Mouse (Mus musculus): Measurements from ENCODE around the gene Kansl1. TPM values are rescaled to one million over a fixed set of nuclear protein-coding genes. Genes with fewer than 3 reads are reported as not detected.

The Kansl1 gene
- polyA plus RNA-seq, 1 experiment from 2014 or later, result 29.9 TPM

- H3K9ac ChIP-seq (ENCODE audit: low read depth, low read length), result no peak overlapping the region
- no peak overlapping the region for H3K27ac ChIP-seq (ENCODE audit: low read depth, low read length)
- H3K4me2 ChIP-seq (replicated peaks; ENCODE audit: low read depth, low read length), result no peak overlapping the region
- H3K4me3 ChIP-seq (ENCODE audit: low read length), result no peak overlapping the region
- no peaks in the 10 kb centered on the region for H3K36me3 ChIP-seq (ENCODE audit: control insufficient read depth, insufficient read depth, low read length)
- H3K27me3 ChIP-seq (ENCODE audit: control insufficient read depth, insufficient read depth, low read length), result no peaks in the 10 kb centered on the region
- H3K9me3 ChIP-seq (ENCODE audit: control insufficient read depth, low read length), result no peaks in the 10 kb centered on the region
- no peak for ATAC-seq (ENCODE audit: low FRiP score, low TSS enrichment)
- no peaks in the 10 kb centered on the region for H3K4me1 ChIP-seq (ENCODE audit: control insufficient read depth, insufficient read depth, low read length)
Observed at GRCm38 (mm10) chr11:104432251-104432650, 36.4 kb downstream of the Kansl1 start.

- Histone ChIP-seq H3K4me2 (replicated peaks; ENCODE audit: low read depth, low read length) (no peak overlapping the region), H3K4me1 (ENCODE audit: control insufficient read depth, insufficient read depth, low read length) (no peaks in the 10 kb centered on the region), H3K9me3 (ENCODE audit: control insufficient read depth, low read length) (no peaks in the 10 kb centered on the region), H3K9ac (ENCODE audit: low read depth, low read length) (no peak overlapping the region), H3K36me3 (ENCODE audit: control insufficient read depth, insufficient read depth, low read length) (no peaks in the 10 kb centered on the region), H3K27me3 (ENCODE audit: control insufficient read depth, insufficient read depth, low read length) (no peaks in the 10 kb centered on the region), H3K4me3 (ENCODE audit: low read length) (no peak overlapping the region), H3K27ac (ENCODE audit: low read depth, low read length) (no peak overlapping the region)
- ATAC-seq (ENCODE audit: low FRiP score, low TSS enrichment), result no peak
- 98% methylated on average over 1 of the region's 1 CpGs for WGBS
Observed at GRCm38 (mm10) chr11:104431807-104432206, 36.9 kb downstream of the Kansl1 start.

- no peak for ATAC-seq (ENCODE audit: low FRiP score, low TSS enrichment)
- Histone ChIP-seq H3K9ac (ENCODE audit: low read depth, low read length) (no peak overlapping the region), H3K9me3 (ENCODE audit: control insufficient read depth, low read length) (no peaks in the 10 kb centered on the region), H3K36me3 (ENCODE audit: control insufficient read depth, insufficient read depth, low read length) (peaks cover 32% of the 10 kb centered on the region), H3K4me2 (replicated peaks; ENCODE audit: low read depth, low read length) (no peak overlapping the region), H3K27me3 (ENCODE audit: control insufficient read depth, insufficient read depth, low read length) (no peaks in the 10 kb centered on the region), H3K4me3 (ENCODE audit: low read length) (no peak overlapping the region), H3K27ac (ENCODE audit: low read depth, low read length) (no peak overlapping the region), H3K4me1 (ENCODE audit: control insufficient read depth, insufficient read depth, low read length) (no peaks in the 10 kb centered on the region)
- WGBS, result 87% methylated on average over 16 of the region's 16 CpGs
Observed at GRCm38 (mm10) chr11:104424727-104425416, 43.8 kb downstream of the Kansl1 start.

- no peak overlapping the region for H3K4me3 ChIP-seq (ENCODE audit: low read length)
- no peak overlapping the region for H3K4me2 ChIP-seq (replicated peaks; ENCODE audit: low read depth, low read length)
- H3K36me3 ChIP-seq (ENCODE audit: control insufficient read depth, insufficient read depth, low read length), result peaks cover 6% of the 10 kb centered on the region; the same call in 1 of the 2 replicates
- no peaks in the 10 kb centered on the region for H3K9me3 ChIP-seq (ENCODE audit: control insufficient read depth, low read length)
- no peaks in the 10 kb centered on the region for H3K4me1 ChIP-seq (ENCODE audit: control insufficient read depth, insufficient read depth, low read length)
- H3K27ac ChIP-seq (ENCODE audit: low read depth, low read length), result no peak overlapping the region
- ATAC-seq (ENCODE audit: low FRiP score, low TSS enrichment), result no peak
- no peaks in the 10 kb centered on the region for H3K27me3 ChIP-seq (ENCODE audit: control insufficient read depth, insufficient read depth, low read length)
- no peak overlapping the region for H3K9ac ChIP-seq (ENCODE audit: low read depth, low read length)
Observed at GRCm38 (mm10) chr11:104412254-104412653, 56.4 kb downstream of the Kansl1 start.

- no peaks in the 10 kb centered on the region for H3K9me3 ChIP-seq (ENCODE audit: control insufficient read depth, low read length)
- H3K27me3 ChIP-seq (ENCODE audit: control insufficient read depth, insufficient read depth, low read length), result no peaks in the 10 kb centered on the region
- 74% methylated on average over 2 of the region's 2 CpGs for WGBS
- no peak for ATAC-seq (ENCODE audit: low FRiP score, low TSS enrichment)
- no peaks in the 10 kb centered on the region for H3K4me1 ChIP-seq (ENCODE audit: control insufficient read depth, insufficient read depth, low read length)
- H3K4me2 ChIP-seq (replicated peaks; ENCODE audit: low read depth, low read length), result no peak overlapping the region
- peaks cover 6% of the 10 kb centered on the region; the same call in 1 of the 2 replicates for H3K36me3 ChIP-seq (ENCODE audit: control insufficient read depth, insufficient read depth, low read length)
- H3K9ac ChIP-seq (ENCODE audit: low read depth, low read length), result no peak overlapping the region
- H3K27ac ChIP-seq (ENCODE audit: low read depth, low read length), result no peak overlapping the region
- no peak overlapping the region for H3K4me3 ChIP-seq (ENCODE audit: low read length)
Observed at GRCm38 (mm10) chr11:104407391-104407790, 61.3 kb downstream of the Kansl1 start.

- no peak overlapping the region for H3K27ac ChIP-seq (ENCODE audit: low read depth, low read length)
- no peak overlapping the region for H3K9ac ChIP-seq (ENCODE audit: low read depth, low read length)
- H3K4me3 ChIP-seq (ENCODE audit: low read length), result no peak overlapping the region
- H3K9me3 ChIP-seq (ENCODE audit: control insufficient read depth, low read length), result no peaks in the 10 kb centered on the region
- no peaks in the 10 kb centered on the region for H3K4me1 ChIP-seq (ENCODE audit: control insufficient read depth, insufficient read depth, low read length)
- 89% methylated on average over 5 of the region's 5 CpGs for WGBS
- H3K4me2 ChIP-seq (replicated peaks; ENCODE audit: low read depth, low read length), result no peak overlapping the region
- no peaks in the 10 kb centered on the region for H3K27me3 ChIP-seq (ENCODE audit: control insufficient read depth, insufficient read depth, low read length)
- H3K36me3 ChIP-seq (ENCODE audit: control insufficient read depth, insufficient read depth, low read length), result peaks cover 10% of the 10 kb centered on the region; the same call in 1 of the 2 replicates
- ATAC-seq (ENCODE audit: low FRiP score, low TSS enrichment), result no peak
Observed at GRCm38 (mm10) chr11:104400961-104401360, 67.7 kb downstream of the Kansl1 start.

- WGBS, result 82% methylated on average over 4 of the region's 4 CpGs
- Histone ChIP-seq H3K4me1 (ENCODE audit: control insufficient read depth, insufficient read depth, low read length) (no peaks in the 10 kb centered on the region), H3K4me3 (ENCODE audit: low read length) (no peak overlapping the region), H3K9me3 (ENCODE audit: control insufficient read depth, low read length) (no peaks in the 10 kb centered on the region), H3K36me3 (ENCODE audit: control insufficient read depth, insufficient read depth, low read length) (peaks cover 10% of the 10 kb centered on the region; the same call in 1 of the 2 replicates), H3K4me2 (replicated peaks; ENCODE audit: low read depth, low read length) (no peak overlapping the region), H3K27me3 (ENCODE audit: control insufficient read depth, insufficient read depth, low read length) (no peaks in the 10 kb centered on the region), H3K27ac (ENCODE audit: low read depth, low read length) (no peak overlapping the region), H3K9ac (ENCODE audit: low read depth, low read length) (no peak overlapping the region)
- ATAC-seq (ENCODE audit: low FRiP score, low TSS enrichment), result no peak
Observed at GRCm38 (mm10) chr11:104399459-104400216, 69.0 kb downstream of the Kansl1 start.

GRCm38 (mm10) chr11:104395648-104396047, 73.0 kb downstream of the Kansl1 start:
- Histone ChIP-seq H3K4me2 (replicated peaks; ENCODE audit: low read depth, low read length) (no peak overlapping the region), H3K4me3 (ENCODE audit: low read length) (no peak overlapping the region), H3K36me3 (ENCODE audit: control insufficient read depth, insufficient read depth, low read length) (peaks cover 6% of the 10 kb centered on the region; the same call in 1 of the 2 replicates), H3K27ac (ENCODE audit: low read depth, low read length) (no peak overlapping the region), H3K4me1 (ENCODE audit: control insufficient read depth, insufficient read depth, low read length) (no peaks in the 10 kb centered on the region), H3K9ac (ENCODE audit: low read depth, low read length) (no peak overlapping the region), H3K27me3 (ENCODE audit: control insufficient read depth, insufficient read depth, low read length) (no peaks in the 10 kb centered on the region), H3K9me3 (ENCODE audit: control insufficient read depth, low read length) (no peaks in the 10 kb centered on the region)
- no peak for ATAC-seq (ENCODE audit: low FRiP score, low TSS enrichment)
- WGBS, result 98% methylated on average over 2 of the region's 2 CpGs

- no peak overlapping the region for H3K9ac ChIP-seq (ENCODE audit: low read depth, low read length)
- WGBS, result 85% methylated on average over 6 of the region's 6 CpGs
- no peak overlapping the region for H3K4me2 ChIP-seq (replicated peaks; ENCODE audit: low read depth, low read length)
- no peak for ATAC-seq (ENCODE audit: low FRiP score, low TSS enrichment)
- no peaks in the 10 kb centered on the region for H3K27me3 ChIP-seq (ENCODE audit: control insufficient read depth, insufficient read depth, low read length)
- no peaks in the 10 kb centered on the region for H3K9me3 ChIP-seq (ENCODE audit: control insufficient read depth, low read length)
- H3K36me3 ChIP-seq (ENCODE audit: control insufficient read depth, insufficient read depth, low read length), result peaks cover under 1% of the 10 kb centered on the region; the same call in 1 of the 2 replicates
- H3K27ac ChIP-seq (ENCODE audit: low read depth, low read length), result no peak overlapping the region
- H3K4me1 ChIP-seq (ENCODE audit: control insufficient read depth, insufficient read depth, low read length), result no peaks in the 10 kb centered on the region
- H3K4me3 ChIP-seq (ENCODE audit: low read length), result no peak overlapping the region
Observed at GRCm38 (mm10) chr11:104393196-104393595, 75.5 kb downstream of the Kansl1 start.

All from kidney, embryonic 14.5 days (tissue).